Mouse (Mus musculus): ENCODE measurements around the gene Arhgap35. TPM values are rescaled to one million over a fixed set of nuclear protein-coding genes. Genes with fewer than 3 reads are reported as not detected.

The Arhgap35 gene
- polyA plus RNA-seq, 1 experiment from 2014 or later = 2.6 TPM

DNA sequence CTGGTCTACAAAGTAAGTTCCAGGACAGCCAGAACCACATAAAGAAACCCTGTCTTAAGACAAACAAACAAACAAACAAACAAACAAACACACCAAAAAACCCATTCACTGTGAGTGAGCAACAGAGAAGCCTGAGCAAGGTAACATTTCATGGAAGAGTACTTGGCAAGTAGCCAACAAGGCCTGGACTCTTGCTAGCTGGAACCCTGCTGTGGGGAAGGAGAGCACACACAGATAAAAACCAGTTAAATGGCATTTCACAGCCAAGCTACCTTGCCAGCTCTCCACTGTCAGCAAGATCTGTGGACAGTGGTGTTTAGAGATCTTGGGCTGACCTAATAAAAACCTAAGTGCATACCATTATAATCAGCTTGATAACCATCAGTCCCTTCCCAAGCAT lies 30.4 kb downstream of the Arhgap35 start:
- Histone ChIP-seq H3K36me3 (ENCODE audit: control insufficient read depth, insufficient read depth) (no peaks in the 10 kb centered on the region), H3K9me3 (replicated peaks; ENCODE audit: control insufficient read depth, low read length) (no peaks in the 10 kb centered on the region), H3K4me1 (ENCODE audit: control insufficient read depth, low read depth, low read length) (peaks cover 4% of the 10 kb centered on the region), H3K4me3 (ENCODE audit: low read depth, low read length) (no peak overlapping the region), H3K27ac (ENCODE audit: low read length) (no peak overlapping the region), H3K27me3 (ENCODE audit: control insufficient read depth, insufficient read depth, low read depth, low read length) (no peaks in the 10 kb centered on the region), H3K9ac (ENCODE audit: low read depth, low read length) (no peak overlapping the region), H3K4me2 (ENCODE audit: low read depth, low read length) (no peak overlapping the region)
- no peak for ATAC-seq (ENCODE audit: low read depth)

DNA sequence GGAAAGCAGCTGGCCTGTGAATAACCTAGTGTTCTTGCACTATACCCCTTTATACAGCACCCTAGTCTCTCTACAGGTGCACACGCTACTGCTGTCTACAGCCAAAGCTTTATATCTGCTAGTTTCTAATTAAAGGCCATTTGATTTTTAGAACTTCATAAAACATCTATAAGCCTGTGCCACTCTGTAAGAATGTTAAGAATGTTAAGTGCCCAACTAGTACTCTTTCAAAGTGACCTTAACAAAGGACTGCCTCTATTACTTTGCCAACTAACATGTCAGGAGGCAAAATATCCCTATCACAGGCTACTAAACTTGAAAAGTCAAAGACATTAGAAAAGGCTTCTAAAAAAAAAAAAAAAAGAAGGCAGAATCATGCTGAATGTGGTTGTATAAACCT lies 31.0 kb downstream of the Arhgap35 start:
- peaks cover 4% of the 10 kb centered on the region for H3K4me1 ChIP-seq (ENCODE audit: control insufficient read depth, low read depth, low read length)
- no peak for ATAC-seq (ENCODE audit: low read depth)
- no peak overlapping the region for H3K9ac ChIP-seq (ENCODE audit: low read depth, low read length)
- no peak overlapping the region for H3K4me3 ChIP-seq (ENCODE audit: low read depth, low read length)
- H3K36me3 ChIP-seq (ENCODE audit: control insufficient read depth, insufficient read depth) = no peaks in the 10 kb centered on the region
- no peak overlapping the region for H3K4me2 ChIP-seq (ENCODE audit: low read depth, low read length)
- WGBS (ENCODE audit: insufficient replicate concordance) = 67% methylated on average over 1 of the region's 1 CpGs
- no peaks in the 10 kb centered on the region for H3K9me3 ChIP-seq (replicated peaks; ENCODE audit: control insufficient read depth, low read length)
- no peaks in the 10 kb centered on the region for H3K27me3 ChIP-seq (ENCODE audit: control insufficient read depth, insufficient read depth, low read depth, low read length)
- H3K27ac ChIP-seq (ENCODE audit: low read length) = no peak overlapping the region

DNA sequence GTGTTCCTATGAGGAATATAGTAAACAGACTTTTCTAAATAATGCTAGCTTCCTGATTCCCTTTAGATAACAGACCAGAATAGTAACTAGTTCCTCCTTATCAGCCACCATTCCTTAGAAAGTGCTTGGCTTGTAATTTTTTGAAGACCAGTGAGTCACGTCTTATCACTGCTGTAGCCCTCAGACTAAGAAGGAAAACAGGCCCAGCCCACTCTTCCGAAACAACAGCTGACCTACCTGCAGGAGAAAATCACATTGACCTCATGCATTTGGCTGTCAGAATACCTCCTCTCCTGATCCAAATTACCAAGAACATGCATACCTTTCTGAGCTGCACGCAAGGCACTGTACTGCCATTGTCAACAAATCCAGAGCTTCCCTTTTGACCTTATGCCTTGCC lies 32.5 kb downstream of the Arhgap35 start:
- WGBS (ENCODE audit: insufficient replicate concordance) = 28% methylated on average over 3 of the region's 3 CpGs
- Histone ChIP-seq H3K4me2 (ENCODE audit: low read depth, low read length) (no peak overlapping the region), H3K9ac (ENCODE audit: low read depth, low read length) (no peak overlapping the region), H3K9me3 (replicated peaks; ENCODE audit: control insufficient read depth, low read length) (no peaks in the 10 kb centered on the region), H3K4me3 (ENCODE audit: low read depth, low read length) (no peak overlapping the region), H3K27me3 (ENCODE audit: control insufficient read depth, insufficient read depth, low read depth, low read length) (no peaks in the 10 kb centered on the region), H3K27ac (ENCODE audit: low read length) (peak overlapping the region; percentile 21; the same call in 1 of the 2 replicates), H3K36me3 (ENCODE audit: control insufficient read depth, insufficient read depth) (no peaks in the 10 kb centered on the region), H3K4me1 (ENCODE audit: control insufficient read depth, low read depth, low read length) (peaks cover 4% of the 10 kb centered on the region)
- peak; percentile 58 for ATAC-seq (ENCODE audit: low read depth)

DNA sequence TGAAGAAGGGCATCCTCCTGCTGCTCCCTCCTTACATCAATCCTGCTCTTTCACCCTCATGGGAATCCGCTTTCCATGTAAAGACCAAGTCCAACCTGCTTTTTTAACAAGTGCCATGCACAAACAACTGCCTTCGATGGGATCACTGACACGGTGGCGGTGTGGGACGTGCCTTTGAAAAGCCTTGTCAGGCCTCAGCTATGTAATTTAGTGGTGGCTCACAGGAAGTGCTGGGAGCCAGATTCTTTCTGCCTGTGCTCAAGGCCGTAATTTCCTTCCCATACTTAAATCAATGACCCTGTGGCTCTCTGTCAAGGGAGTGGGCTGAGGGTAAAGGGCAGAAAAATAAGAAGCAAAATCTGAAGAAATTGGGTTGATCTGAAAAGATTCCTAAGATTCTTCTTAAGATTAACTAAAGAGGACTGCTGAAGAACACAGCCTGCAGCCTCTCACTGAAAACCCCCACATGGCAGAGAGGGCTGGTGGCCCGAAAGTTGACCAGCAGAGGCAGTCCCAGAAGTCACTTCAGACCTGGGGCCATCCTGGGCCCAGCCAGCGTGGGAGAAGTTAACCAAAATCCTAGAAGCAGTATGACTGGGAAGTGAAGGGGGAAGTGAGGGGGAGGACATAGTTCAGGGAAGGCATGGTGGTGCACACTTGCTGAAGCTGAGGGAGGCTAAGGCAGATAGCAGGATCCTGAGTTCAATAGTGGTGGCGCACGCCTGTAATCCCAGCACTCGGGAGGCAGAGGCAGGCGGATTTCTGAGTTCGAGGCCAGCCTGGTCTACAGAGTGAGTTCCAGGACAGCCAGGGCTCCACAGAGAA lies 33.3 kb downstream of the Arhgap35 start:
- no peak; the same call in 1 of the 2 replicates for ATAC-seq (ENCODE audit: low read depth)
- Histone ChIP-seq H3K4me1 (ENCODE audit: control insufficient read depth, low read depth, low read length) (peaks cover 4% of the 10 kb centered on the region), H3K36me3 (ENCODE audit: control insufficient read depth, insufficient read depth) (no peaks in the 10 kb centered on the region), H3K27me3 (ENCODE audit: control insufficient read depth, insufficient read depth, low read depth, low read length) (no peaks in the 10 kb centered on the region), H3K9ac (ENCODE audit: low read depth, low read length) (no peak overlapping the region), H3K4me2 (ENCODE audit: low read depth, low read length) (no peak overlapping the region), H3K9me3 (replicated peaks; ENCODE audit: control insufficient read depth, low read length) (no peaks in the 10 kb centered on the region), H3K27ac (ENCODE audit: low read length) (peak overlapping the region; percentile 32), H3K4me3 (ENCODE audit: low read depth, low read length) (no peak overlapping the region)
- 51% methylated on average over 13 of the region's 13 CpGs for WGBS (ENCODE audit: insufficient replicate concordance)

DNA sequence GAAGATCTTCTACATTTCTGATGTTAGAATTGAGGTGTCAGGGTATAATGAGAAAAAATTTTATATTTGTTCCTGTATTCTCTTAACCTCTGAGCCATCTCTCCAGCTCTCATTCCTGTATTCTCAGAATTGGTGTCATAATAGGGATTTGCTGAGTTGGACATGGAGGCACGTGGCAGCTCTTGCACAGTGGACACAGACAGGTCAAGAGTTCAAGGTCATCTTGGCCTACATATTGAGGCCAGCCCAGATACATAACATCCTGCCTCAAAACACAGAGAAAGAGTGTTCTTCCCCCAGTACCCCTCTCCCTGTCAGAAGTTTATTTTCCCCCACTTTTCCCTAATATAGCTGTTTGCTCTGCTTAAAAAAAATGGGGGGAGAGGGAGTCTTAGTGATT lies 38.1 kb downstream of the Arhgap35 start:
- Histone ChIP-seq H3K4me3 (ENCODE audit: low read depth, low read length) (no peak overlapping the region), H3K9ac (ENCODE audit: low read depth, low read length) (no peak overlapping the region), H3K27ac (ENCODE audit: low read length) (no peak overlapping the region), H3K36me3 (ENCODE audit: control insufficient read depth, insufficient read depth) (no peaks in the 10 kb centered on the region), H3K4me1 (ENCODE audit: control insufficient read depth, low read depth, low read length) (no peaks in the 10 kb centered on the region; the same call in none of the 2 replicates), H3K27me3 (ENCODE audit: control insufficient read depth, insufficient read depth, low read depth, low read length) (no peaks in the 10 kb centered on the region), H3K4me2 (ENCODE audit: low read depth, low read length) (no peak overlapping the region), H3K9me3 (replicated peaks; ENCODE audit: control insufficient read depth, low read length) (no peaks in the 10 kb centered on the region)
- ATAC-seq (ENCODE audit: low read depth) = 0 out of 2 replicates have a peak, but pooled peaks have one; percentile 24
- WGBS (ENCODE audit: insufficient replicate concordance) = 38% methylated on average over 1 of the region's 1 CpGs

DNA sequence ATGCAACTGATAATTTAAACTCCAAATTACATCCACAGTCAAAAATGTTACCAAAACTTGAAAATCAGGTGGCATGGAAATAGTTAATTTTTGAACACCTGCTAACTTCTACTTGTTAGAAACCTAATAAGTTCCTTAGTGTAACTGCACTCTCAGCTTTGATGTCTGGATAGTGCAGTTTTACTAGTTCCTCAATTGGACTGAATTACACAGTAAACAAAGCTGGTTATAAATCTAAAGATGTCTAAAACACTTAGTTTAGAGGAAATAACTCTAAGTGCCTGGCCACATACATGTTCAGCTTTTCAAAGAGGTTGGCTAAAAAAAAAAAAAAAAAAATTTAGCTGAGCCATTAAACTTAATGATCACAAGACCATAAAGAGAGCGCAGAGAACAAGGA lies 43.6 kb downstream of the Arhgap35 start:
- Histone ChIP-seq H3K4me3 (ENCODE audit: low read depth, low read length) (no peak overlapping the region), H3K4me2 (ENCODE audit: low read depth, low read length) (no peak overlapping the region), H3K9ac (ENCODE audit: low read depth, low read length) (no peak overlapping the region), H3K4me1 (ENCODE audit: control insufficient read depth, low read depth, low read length) (no peaks in the 10 kb centered on the region; the same call in 1 of the 2 replicates), H3K36me3 (ENCODE audit: control insufficient read depth, insufficient read depth) (no peaks in the 10 kb centered on the region), H3K27ac (ENCODE audit: low read length) (no peak overlapping the region), H3K27me3 (ENCODE audit: control insufficient read depth, insufficient read depth, low read depth, low read length) (no peaks in the 10 kb centered on the region), H3K9me3 (replicated peaks; ENCODE audit: control insufficient read depth, low read length) (no peaks in the 10 kb centered on the region)
- ATAC-seq (ENCODE audit: low read depth) = no peak
- WGBS (ENCODE audit: insufficient replicate concordance) = 68% methylated on average over 1 of the region's 1 CpGs

DNA sequence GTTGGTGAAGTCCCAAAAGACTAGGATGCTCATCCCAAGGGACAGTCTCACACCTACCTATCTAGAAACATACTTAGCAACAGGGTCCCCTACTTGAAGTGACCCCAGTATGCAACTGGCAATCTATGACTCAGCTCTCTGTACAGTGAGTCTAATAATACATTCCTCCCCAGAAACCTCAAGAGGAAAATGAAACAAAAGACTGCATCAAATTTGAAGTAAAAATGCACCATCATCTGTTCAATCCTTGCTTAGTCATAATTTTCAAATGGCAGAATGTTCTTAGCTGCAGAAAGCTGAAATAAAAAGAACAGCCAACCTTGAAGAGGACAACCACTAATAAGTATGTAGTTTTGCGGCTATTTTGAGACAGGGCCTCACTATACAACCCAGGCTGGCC lies 44.1 kb downstream of the Arhgap35 start:
- H3K27me3 ChIP-seq (ENCODE audit: control insufficient read depth, insufficient read depth, low read depth, low read length) = no peaks in the 10 kb centered on the region
- ATAC-seq (ENCODE audit: low read depth) = no peak
- no peaks in the 10 kb centered on the region for H3K36me3 ChIP-seq (ENCODE audit: control insufficient read depth, insufficient read depth)
- no peak overlapping the region for H3K4me2 ChIP-seq (ENCODE audit: low read depth, low read length)
- H3K9ac ChIP-seq (ENCODE audit: low read depth, low read length) = no peak overlapping the region
- H3K27ac ChIP-seq (ENCODE audit: low read length) = no peak overlapping the region
- 63% methylated on average over 1 of the region's 1 CpGs for WGBS (ENCODE audit: insufficient replicate concordance)
- no peak overlapping the region for H3K4me3 ChIP-seq (ENCODE audit: low read depth, low read length)
- no peaks in the 10 kb centered on the region for H3K9me3 ChIP-seq (replicated peaks; ENCODE audit: control insufficient read depth, low read length)
- H3K4me1 ChIP-seq (ENCODE audit: control insufficient read depth, low read depth, low read length) = no peaks in the 10 kb centered on the region

DNA sequence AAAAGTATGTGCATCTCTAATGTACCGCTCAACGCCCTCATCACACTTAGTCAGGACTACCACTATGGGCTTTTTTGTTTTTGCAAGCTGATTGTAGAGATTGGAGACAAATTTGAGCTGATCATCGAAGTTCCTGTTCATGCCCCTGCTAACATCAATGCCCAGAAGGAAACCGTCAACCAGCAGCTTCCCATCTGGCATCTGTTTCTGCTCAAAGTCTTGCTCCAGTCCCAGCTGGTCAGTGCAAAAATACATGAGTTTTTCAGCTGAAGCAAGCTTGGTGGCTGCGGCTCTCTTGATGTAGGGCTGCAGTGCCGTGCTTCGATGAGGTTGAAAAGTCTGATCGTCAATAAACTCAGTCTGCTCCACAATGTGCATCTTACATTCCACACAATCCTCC lies 50.3 kb downstream of the Arhgap35 start:
- ATAC-seq (ENCODE audit: low read depth) = no peak
- Histone ChIP-seq H3K4me3 (ENCODE audit: low read depth, low read length) (no peak overlapping the region), H3K9me3 (replicated peaks; ENCODE audit: control insufficient read depth, low read length) (no peaks in the 10 kb centered on the region), H3K4me1 (ENCODE audit: control insufficient read depth, low read depth, low read length) (no peaks in the 10 kb centered on the region), H3K36me3 (ENCODE audit: control insufficient read depth, insufficient read depth) (peaks cover 8% of the 10 kb centered on the region; the same call in 1 of the 2 replicates), H3K27ac (ENCODE audit: low read length) (no peak overlapping the region), H3K27me3 (ENCODE audit: control insufficient read depth, insufficient read depth, low read depth, low read length) (no peaks in the 10 kb centered on the region), H3K9ac (ENCODE audit: low read depth, low read length) (no peak overlapping the region), H3K4me2 (ENCODE audit: low read depth, low read length) (no peak overlapping the region)
- 79% methylated on average over 8 of the region's 8 CpGs for WGBS (ENCODE audit: insufficient replicate concordance)

DNA sequence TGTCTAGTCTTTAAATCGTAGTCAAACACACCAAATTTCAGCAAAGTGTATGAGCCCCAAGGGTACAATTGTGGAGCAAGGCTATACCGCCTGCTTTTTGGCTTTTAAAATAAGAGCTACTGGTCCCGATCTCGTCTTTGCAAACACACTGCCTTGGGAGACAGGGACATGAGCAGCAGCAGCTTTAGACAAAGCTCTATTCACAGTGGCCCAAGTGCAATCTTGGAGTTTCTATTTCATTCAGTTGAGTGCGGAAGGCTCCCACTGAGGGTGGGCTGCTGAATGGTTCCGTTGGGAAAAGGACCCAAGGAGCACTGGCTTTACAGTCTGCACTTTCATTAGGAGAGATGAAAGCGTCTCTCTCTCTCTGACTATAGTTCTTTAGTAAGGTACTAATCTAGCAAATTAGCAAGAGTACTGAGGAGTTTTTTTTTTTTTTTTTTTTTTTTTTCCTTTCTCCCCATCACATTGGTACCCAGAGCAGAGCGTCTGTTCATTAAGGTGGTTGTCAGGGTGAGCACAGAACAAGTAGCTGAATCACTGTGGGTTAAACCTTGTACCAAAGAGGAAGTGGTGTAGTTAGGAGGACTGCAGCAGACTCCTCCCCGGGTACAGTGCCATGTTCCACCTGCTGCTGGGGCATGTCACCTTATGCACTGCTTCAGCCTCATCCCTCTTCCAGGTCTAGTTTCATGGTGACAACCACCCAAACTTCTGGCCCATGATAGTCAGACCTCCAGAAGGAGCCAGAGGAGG lies 56.8 kb downstream of the Arhgap35 start:
- peaks cover 5% of the 10 kb centered on the region; the same call in 1 of the 2 replicates for H3K36me3 ChIP-seq (ENCODE audit: control insufficient read depth, insufficient read depth)
- H3K4me3 ChIP-seq (ENCODE audit: low read depth, low read length) = no peak overlapping the region
- H3K9me3 ChIP-seq (replicated peaks; ENCODE audit: control insufficient read depth, low read length) = no peaks in the 10 kb centered on the region
- no peak overlapping the region for H3K9ac ChIP-seq (ENCODE audit: low read depth, low read length)
- 63% methylated on average over 9 of the region's 9 CpGs for WGBS (ENCODE audit: insufficient replicate concordance)
- H3K27ac ChIP-seq (ENCODE audit: low read length) = no peak overlapping the region
- H3K4me2 ChIP-seq (ENCODE audit: low read depth, low read length) = no peak overlapping the region
- ATAC-seq (ENCODE audit: low read depth) = no peak
- no peaks in the 10 kb centered on the region for H3K27me3 ChIP-seq (ENCODE audit: control insufficient read depth, insufficient read depth, low read depth, low read length)
- H3K4me1 ChIP-seq (ENCODE audit: control insufficient read depth, low read depth, low read length) = no peaks in the 10 kb centered on the region

All from liver, embryonic 16.5 days (tissue).